Mouse (Mus musculus) stomach, embryonic 14.5 days (tissue): ENCODE results near the gene Pak6. TPM values are rescaled to one million over a fixed set of nuclear protein-coding genes. Genes with fewer than 3 reads are reported as not detected.

ENCODE experiments used
- ATAC-seq: fragments of 200-750 bp; cut with Nextera tagmentation; 2 replicates; pipeline ENCODE4 v1.8.0; 2017; ENCODE audit warnings: low read depth, moderate TSS enrichment; ENCODE audit not compliant: insufficient number of reproducible peaks, insufficient read depth, low FRiP score
- H3K27ac ChIP-seq: fragments of 300-500 bp; sonication (generic); 2 replicates; pipeline ENCODE4 v1.5.1; 2014; ENCODE audit warnings: mild to moderate bottlenecking, low read length, moderate library complexity, mixed read lengths
- H3K27me3 ChIP-seq: fragments of 300-500 bp; sonication (generic); 2 replicates; pipeline ENCODE4 v1.6.1; 2014; ENCODE audit warnings: low read length, control low read depth, mixed read lengths; ENCODE audit not compliant: control insufficient read depth, insufficient read depth
- H3K36me3 ChIP-seq: fragments of 300-500 bp; sonication (generic); 2 replicates; pipeline ENCODE4 v1.6.1; 2014; ENCODE audit warnings: mild to moderate bottlenecking, control low read depth, low read length, moderate library complexity, mixed read lengths; ENCODE audit not compliant: control insufficient read depth, insufficient read depth
- H3K4me1 ChIP-seq: fragments of 300-500 bp; sonication (generic); 2 replicates; pipeline ENCODE4 v1.6.1; 2014; ENCODE audit warnings: low read length, control low read depth, mixed read lengths; ENCODE audit not compliant: control insufficient read depth, insufficient read depth
- H3K4me2 ChIP-seq: fragments of 300-500 bp; sonication (generic); replicated peaks from 2 replicates; pipeline ENCODE4 v1.6.1; 2014; ENCODE audit warnings: low read depth, low read length, control low read depth
- H3K4me3 ChIP-seq: fragments of 300-500 bp; sonication (generic); 2 replicates; pipeline ENCODE4 v1.5.1; 2014; ENCODE audit warnings: low read depth, low read length, control low read depth
- H3K9ac ChIP-seq: fragments of 300-500 bp; sonication (generic); replicated peaks from 2 replicates; pipeline ENCODE4 v1.6.1; 2014; ENCODE audit warnings: low read depth, mild to moderate bottlenecking, control low read depth, low read length, moderate library complexity, mixed read lengths
- H3K9me3 ChIP-seq: fragments of 300-500 bp; sonication (generic); 2 replicates; pipeline ENCODE4 v1.6.1; 2016; ENCODE audit warnings: low read depth, low read length, control low read depth; ENCODE audit not compliant: control insufficient read depth
- WGBS: fragments of 180-500 bp; shearing (Covaris S2); extraction: QIAGEN DNeasy Blood & Tissue Kit; methylation state at CpG from one replicate; pipeline ENCODE4 v1.1.7; 2014; 5-methylcytosine and 5-hydroxymethylcytosine counted together
- polyA plus RNA-seq: library from polyadenylated mRNA; unstranded; fragments of >200 nt; fragmentation: Nextera tagmentation; extraction: Ambion mirVana; gene quantifications from 2 replicates; pipeline ENCODE4 v1.2.1, GENCODE M21; 2014

Pak6 gene
- 3.0 and 3.3 TPM in 2 replicates for polyA plus RNA-seq

- Histone ChIP-seq H3K36me3 (no peaks in the 10 kb centered on the region), H3K4me1 (peaks cover 26% of the 10 kb centered on the region), H3K27me3 (no peaks in the 10 kb centered on the region), H3K9ac (peak within 1 kb of the TSS; percentile 18; the same call in 1 of the 2 replicates), H3K4me2 (peak within 1 kb of the TSS; percentile 77), H3K27ac (0 out of 2 replicates have a peak within 1 kb of the TSS, but pooled peaks have one; percentile 24), H3K4me3 (peak within 1 kb of the TSS; percentile 28), H3K9me3 (no peaks in the 10 kb centered on the region)
- ATAC-seq, result no peak
- WGBS, result 3% methylated on average over 37 of the region's 37 CpGs
These were observed at the start of gene Pak6 for GRCm38 (mm10) chr2:118662902-118663803. Gene Pak6, plus strand, starts transcription at chr2:118663303.

DNA sequence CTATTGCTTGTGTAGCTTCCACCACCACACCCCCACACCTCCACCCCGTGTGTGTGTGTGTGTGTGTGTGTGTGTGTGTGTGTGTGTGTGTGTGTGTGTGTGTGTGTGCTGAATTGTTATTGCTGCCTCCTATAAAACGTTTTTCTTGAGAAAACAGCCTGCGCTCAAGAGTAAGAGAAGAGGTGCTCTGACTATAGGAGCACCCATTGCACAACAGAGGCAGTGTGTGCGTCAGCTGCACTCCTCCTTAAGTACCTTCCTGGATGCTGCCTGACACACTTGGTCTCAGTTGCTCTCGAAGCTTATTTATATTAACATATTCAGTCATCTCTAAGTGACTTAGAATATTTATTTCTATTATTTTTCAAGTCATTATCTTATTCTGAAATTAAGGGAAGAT lies 45.1 kb upstream of the Pak6 start:
- Histone ChIP-seq H3K4me1 (no peaks in the 10 kb centered on the region), H3K9me3 (no peaks in the 10 kb centered on the region), H3K36me3 (peaks cover 75% of the 10 kb centered on the region), H3K27ac (no peak overlapping the region), H3K4me3 (no peak overlapping the region), H3K4me2 (no peak overlapping the region), H3K27me3 (no peaks in the 10 kb centered on the region), H3K9ac (no peak overlapping the region)
- 89% methylated on average over 5 of the region's 5 CpGs for whole genome bisulfite sequencing
- ATAC-seq, result no peak

GRCm38 (mm10) chr2:118620101-118620500 lies 43.0 kb upstream of the Pak6 start:
- no peaks in the 10 kb centered on the region for H3K4me1 ChIP-seq
- H3K27me3 ChIP-seq, result no peaks in the 10 kb centered on the region
- H3K27ac ChIP-seq, result no peak overlapping the region
- no peaks in the 10 kb centered on the region for H3K9me3 ChIP-seq
- peaks cover 72% of the 10 kb centered on the region for H3K36me3 ChIP-seq
- no peak overlapping the region for H3K4me3 ChIP-seq
- ATAC-seq, result no peak
- 83% methylated on average over 2 of the region's 2 CpGs for WGBS
- H3K4me2 ChIP-seq, result no peak overlapping the region
- no peak overlapping the region for H3K9ac ChIP-seq

- H3K27ac ChIP-seq, result no peak overlapping the region
- no peak overlapping the region for H3K9ac ChIP-seq
- H3K4me1 ChIP-seq, result no peaks in the 10 kb centered on the region
- WGBS, result 86% methylated on average over 8 of the region's 8 CpGs
- H3K36me3 ChIP-seq, result peaks cover 70% of the 10 kb centered on the region
- no peaks in the 10 kb centered on the region for H3K27me3 ChIP-seq
- no peak for ATAC-seq
- no peaks in the 10 kb centered on the region for H3K9me3 ChIP-seq
- no peak overlapping the region for H3K4me2 ChIP-seq
- H3K4me3 ChIP-seq, result no peak overlapping the region
These were observed 42.5 kb upstream of the Pak6 start for GRCm38 (mm10) chr2:118620608-118621007.

GRCm38 (mm10) chr2:118629276-118629675 lies 33.8 kb upstream of the Pak6 start:
- Histone ChIP-seq H3K27me3 (no peaks in the 10 kb centered on the region), H3K27ac (no peak overlapping the region), H3K9ac (no peak overlapping the region), H3K4me2 (no peak overlapping the region), H3K4me1 (no peaks in the 10 kb centered on the region), H3K9me3 (no peaks in the 10 kb centered on the region), H3K4me3 (no peak overlapping the region), H3K36me3 (peaks cover 69% of the 10 kb centered on the region)
- no peak for ATAC-seq
- 92% methylated on average over 6 of the region's 6 CpGs for WGBS

DNA sequence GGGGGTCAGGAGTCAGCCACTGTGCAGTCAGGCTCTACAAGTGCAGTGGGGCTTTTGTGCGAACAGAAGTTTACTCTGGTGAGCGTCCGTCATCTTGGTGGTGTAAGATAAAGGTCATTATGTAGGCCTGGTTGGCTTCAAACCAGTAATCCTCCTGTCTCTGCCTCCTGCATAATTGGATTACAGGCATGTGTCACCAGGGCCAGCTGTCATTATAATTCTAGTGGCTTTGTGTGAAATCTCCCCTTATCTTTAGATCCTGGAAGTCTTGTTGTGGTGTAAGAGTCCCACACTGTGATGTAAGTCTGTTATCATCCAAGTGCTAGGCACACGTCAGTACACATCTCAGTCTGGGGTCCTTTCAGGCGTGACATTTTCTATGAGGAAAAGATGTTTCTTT lies 29.7 kb upstream of the Pak6 start:
- H3K27ac ChIP-seq, result no peak overlapping the region
- no peaks in the 10 kb centered on the region for H3K27me3 ChIP-seq
- H3K9ac ChIP-seq, result no peak overlapping the region
- no peaks in the 10 kb centered on the region for H3K4me1 ChIP-seq
- no peak overlapping the region for H3K4me3 ChIP-seq
- WGBS, result 75% methylated on average over 5 of the region's 5 CpGs
- ATAC-seq, result no peak
- H3K4me2 ChIP-seq, result no peak overlapping the region
- peaks cover 64% of the 10 kb centered on the region for H3K36me3 ChIP-seq
- no peaks in the 10 kb centered on the region for H3K9me3 ChIP-seq

- no peak overlapping the region for H3K27ac ChIP-seq
- no peak overlapping the region for H3K4me3 ChIP-seq
- no peaks in the 10 kb centered on the region for H3K4me1 ChIP-seq
- WGBS, result 83% methylated on average over 5 of the region's 5 CpGs
- H3K36me3 ChIP-seq, result peaks cover 68% of the 10 kb centered on the region
- H3K4me2 ChIP-seq, result no peak overlapping the region
- H3K9ac ChIP-seq, result no peak overlapping the region
- H3K27me3 ChIP-seq, result no peaks in the 10 kb centered on the region
- H3K9me3 ChIP-seq, result no peaks in the 10 kb centered on the region
- ATAC-seq, result no peak
These were observed 25.8 kb upstream of the Pak6 start for GRCm38 (mm10) chr2:118637258-118637657.

DNA sequence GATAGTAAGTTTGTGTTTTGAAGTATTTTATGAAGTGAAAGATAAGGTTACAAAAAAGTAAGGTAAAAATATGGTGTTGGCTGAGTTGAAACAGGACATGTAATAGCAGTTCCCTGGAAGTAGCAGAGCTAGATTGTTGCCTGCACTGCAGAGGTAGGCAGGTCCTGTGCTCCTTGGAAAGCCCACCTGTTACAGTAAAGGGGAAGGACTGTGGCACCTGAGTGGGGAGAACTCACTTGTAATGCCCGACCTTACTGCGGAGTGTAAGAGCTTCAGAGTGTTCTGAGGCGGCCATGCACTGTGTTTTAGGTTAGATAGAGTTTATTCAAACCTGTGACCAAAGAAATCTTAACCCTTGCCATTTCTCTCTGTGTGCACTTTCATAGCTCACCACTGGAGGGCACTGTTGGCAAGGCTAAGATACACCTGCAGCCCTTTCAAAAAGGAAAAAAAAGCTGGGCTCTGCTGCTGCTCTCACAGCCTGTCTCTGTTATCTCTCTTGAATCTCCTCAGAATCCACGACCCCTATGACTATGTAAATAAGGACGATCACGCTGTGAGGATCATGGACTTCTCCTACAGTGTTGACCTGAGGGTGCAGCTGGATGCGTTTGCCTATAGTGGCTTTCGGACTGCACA lies 25.1 kb upstream of the Pak6 start:
- Histone ChIP-seq H3K36me3 (peaks cover 71% of the 10 kb centered on the region), H3K9ac (no peak overlapping the region), H3K27me3 (no peaks in the 10 kb centered on the region), H3K4me1 (no peaks in the 10 kb centered on the region), H3K27ac (no peak overlapping the region), H3K4me2 (no peak overlapping the region), H3K4me3 (no peak overlapping the region), H3K9me3 (no peaks in the 10 kb centered on the region)
- 32% methylated on average over 8 of the region's 8 CpGs for WGBS
- peak; percentile 72; the same call in 1 of the 2 replicates for ATAC-seq
